Mouse (Mus musculus): ENCODE data around the gene Prkar1b. TPM values are rescaled to one million over a fixed set of nuclear protein-coding genes. Genes with fewer than 3 reads are reported as not detected.

Gene Prkar1b
- polyA plus RNA-seq, 1 experiment from 2014 or later: 13.8 TPM

GRCm38 (mm10) chr5:139024351-139025105 is 125.3 kb downstream of the Prkar1b start:
- Histone ChIP-seq H3K27ac (no peak overlapping the region), H3K4me2 (no peak overlapping the region), H3K9ac (replicated peaks) (no peak overlapping the region), H3K4me1 (replicated peaks) (peaks cover 4% of the 10 kb centered on the region; the same call in 1 of the 2 replicates), H3K4me3 (replicated peaks) (no peak overlapping the region), H3K9me3 (no peaks in the 10 kb centered on the region), H3K27me3 (no peaks in the 10 kb centered on the region; the same call in 1 of the 2 replicates), H3K36me3 (no peaks in the 10 kb centered on the region)
- ATAC-seq (ENCODE audit: insufficient number of reproducible peaks, insufficient read depth, low FRiP score, low TSS enrichment, low read depth): no peak
- 51% methylated on average over 12 of the region's 12 CpGs for WGBS

DNA sequence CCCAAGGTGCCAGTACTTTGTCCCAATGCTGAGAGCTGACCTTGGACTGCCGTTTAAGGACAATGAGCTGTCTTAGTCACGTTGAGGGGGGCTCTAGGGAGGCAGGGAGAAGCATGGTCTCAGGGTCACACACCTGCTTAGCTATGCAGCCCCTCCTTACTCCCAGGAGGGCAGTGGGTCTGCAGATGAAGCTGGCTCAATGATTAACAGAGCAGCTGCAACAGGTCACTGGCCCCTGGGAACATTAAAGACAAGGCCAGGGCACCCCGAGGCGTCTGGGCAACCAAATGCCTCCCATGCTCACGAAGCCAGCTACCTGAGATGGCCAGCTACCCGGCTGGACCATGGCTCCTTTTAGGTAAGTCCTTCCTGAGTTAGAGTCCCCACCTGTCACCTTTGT is 129.2 kb downstream of the Prkar1b start:
- WGBS: 74% methylated on average over 6 of the region's 6 CpGs
- no peak overlapping the region for H3K4me3 ChIP-seq (replicated peaks)
- H3K9me3 ChIP-seq: no peaks in the 10 kb centered on the region
- no peak overlapping the region for H3K4me2 ChIP-seq
- H3K27me3 ChIP-seq: no peaks in the 10 kb centered on the region
- no peak overlapping the region for H3K27ac ChIP-seq
- ATAC-seq (ENCODE audit: insufficient number of reproducible peaks, insufficient read depth, low FRiP score, low TSS enrichment, low read depth): no peak
- H3K9ac ChIP-seq (replicated peaks): no peak overlapping the region
- H3K4me1 ChIP-seq (replicated peaks): no peaks in the 10 kb centered on the region
- H3K36me3 ChIP-seq: no peaks in the 10 kb centered on the region

- 78% methylated on average over 15 of the region's 15 CpGs for WGBS
- H3K27me3 ChIP-seq: no peaks in the 10 kb centered on the region
- no peak for ATAC-seq (ENCODE audit: insufficient number of reproducible peaks, insufficient read depth, low FRiP score, low TSS enrichment, low read depth)
These were observed 132.3 kb downstream of the Prkar1b start for GRCm38 (mm10) chr5:139017371-139018124.

GRCm38 (mm10) chr5:139015097-139015496 is 134.7 kb downstream of the Prkar1b start:
- H3K4me2 ChIP-seq: no peak overlapping the region
- H3K4me1 ChIP-seq (replicated peaks): no peaks in the 10 kb centered on the region
- H3K36me3 ChIP-seq: no peaks in the 10 kb centered on the region
- H3K27ac ChIP-seq: no peak overlapping the region
- H3K9me3 ChIP-seq: no peaks in the 10 kb centered on the region
- ATAC-seq (ENCODE audit: insufficient number of reproducible peaks, insufficient read depth, low FRiP score, low TSS enrichment, low read depth): no peak
- H3K4me3 ChIP-seq (replicated peaks): no peak overlapping the region
- peaks cover 6% of the 10 kb centered on the region; the same call in 1 of the 2 replicates for H3K27me3 ChIP-seq
- no peak overlapping the region for H3K9ac ChIP-seq (replicated peaks)
- 83% methylated on average over 3 of the region's 3 CpGs for WGBS

More at GRCm38 (mm10) chr5:139017371-139018124, 132.3 kb downstream of the Prkar1b start:
- Histone ChIP-seq H3K4me3 (replicated peaks) (no peak overlapping the region), H3K4me2 (no peak overlapping the region), H3K27ac (no peak overlapping the region), H3K9me3 (no peaks in the 10 kb centered on the region), H3K36me3 (no peaks in the 10 kb centered on the region), H3K9ac (replicated peaks) (no peak overlapping the region), H3K4me1 (replicated peaks) (no peaks in the 10 kb centered on the region)

- no peaks in the 10 kb centered on the region for H3K36me3 ChIP-seq
- WGBS: 77% methylated on average over 2 of the region's 2 CpGs
- no peak for ATAC-seq (ENCODE audit: insufficient number of reproducible peaks, insufficient read depth, low FRiP score, low TSS enrichment, low read depth)
These were observed 139.2 kb downstream of the Prkar1b start for GRCm38 (mm10) chr5:139010649-139011048.

DNA sequence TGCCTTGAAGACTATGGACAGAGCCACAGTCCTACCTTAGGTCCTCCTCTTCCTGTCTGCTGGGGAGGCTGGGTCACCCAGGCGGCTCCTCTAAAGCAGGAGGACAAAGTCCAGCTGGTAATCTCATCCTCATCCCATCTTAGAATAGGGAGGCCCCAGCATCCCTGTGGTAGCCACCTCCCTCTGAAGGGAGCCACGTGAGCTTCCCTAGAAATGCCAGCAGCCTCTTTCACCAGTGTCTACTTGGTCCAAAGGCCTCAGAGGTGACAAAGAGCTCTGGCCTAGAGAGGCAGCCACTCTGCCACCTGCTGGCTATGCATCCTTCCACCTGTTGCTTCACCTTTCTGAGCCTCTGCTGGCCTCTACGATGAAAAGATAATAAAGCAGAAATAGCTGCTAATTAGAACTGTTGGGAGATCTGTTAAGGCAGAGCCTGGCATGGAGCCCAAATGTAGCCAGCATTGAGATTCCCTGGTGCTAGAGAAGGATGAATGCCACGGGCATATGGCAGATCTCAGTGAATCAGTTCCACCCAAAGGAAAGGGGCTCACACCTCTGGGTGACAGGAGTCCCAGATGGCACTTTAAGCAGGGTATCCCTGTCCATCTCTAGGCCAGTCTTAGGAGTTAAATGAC is 142.5 kb downstream of the Prkar1b start:
- no peaks in the 10 kb centered on the region for H3K36me3 ChIP-seq
- H3K9me3 ChIP-seq: no peaks in the 10 kb centered on the region
- H3K4me1 ChIP-seq (replicated peaks): no peaks in the 10 kb centered on the region
- H3K27me3 ChIP-seq: peaks cover 13% of the 10 kb centered on the region; the same call in 1 of the 2 replicates
- 54% methylated on average over 4 of the region's 4 CpGs for WGBS
- no peak for ATAC-seq (ENCODE audit: insufficient number of reproducible peaks, insufficient read depth, low FRiP score, low TSS enrichment, low read depth)
- H3K4me2 ChIP-seq: no peak overlapping the region
- no peak overlapping the region for H3K4me3 ChIP-seq (replicated peaks)
- no peak overlapping the region for H3K9ac ChIP-seq (replicated peaks)
- no peak overlapping the region for H3K27ac ChIP-seq

More at GRCm38 (mm10) chr5:139010649-139011048, 139.2 kb downstream of the Prkar1b start:
- Histone ChIP-seq H3K27me3 (peaks cover 13% of the 10 kb centered on the region; the same call in 1 of the 2 replicates), H3K4me1 (replicated peaks) (no peaks in the 10 kb centered on the region), H3K27ac (no peak overlapping the region), H3K4me2 (no peak overlapping the region), H3K9ac (replicated peaks) (no peak overlapping the region), H3K9me3 (no peaks in the 10 kb centered on the region), H3K4me3 (replicated peaks) (no peak overlapping the region)

DNA sequence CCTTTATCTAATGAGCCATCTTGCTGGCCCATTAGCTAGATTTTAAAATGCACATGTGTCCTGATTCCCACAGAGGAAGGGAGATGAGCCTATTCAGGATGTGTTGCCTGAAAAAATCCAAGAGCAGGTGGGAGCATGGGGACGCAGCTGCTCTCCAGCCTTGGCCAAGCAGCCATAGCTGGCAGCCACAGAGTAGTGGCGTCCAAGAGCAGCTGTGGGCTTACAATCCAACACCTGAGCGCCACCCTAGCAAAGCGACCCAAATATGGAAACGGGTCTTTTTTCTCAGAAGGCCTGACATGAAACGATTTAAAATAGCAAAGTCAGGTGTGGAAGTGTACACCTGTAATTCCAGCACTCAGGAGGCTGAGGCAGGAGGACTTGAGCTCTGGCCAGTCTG is 145.2 kb downstream of the Prkar1b start:
- Histone ChIP-seq H3K9ac (replicated peaks) (no peak overlapping the region), H3K4me1 (replicated peaks) (peaks cover under 1% of the 10 kb centered on the region; the same call in 1 of the 2 replicates), H3K4me2 (no peak overlapping the region), H3K9me3 (peaks cover 7% of the 10 kb centered on the region; the same call in 1 of the 2 replicates), H3K36me3 (no peaks in the 10 kb centered on the region), H3K4me3 (replicated peaks) (no peak overlapping the region), H3K27ac (no peak overlapping the region), H3K27me3 (peaks cover 21% of the 10 kb centered on the region)
- 83% methylated on average over 6 of the region's 6 CpGs for WGBS
- ATAC-seq (ENCODE audit: insufficient number of reproducible peaks, insufficient read depth, low FRiP score, low TSS enrichment, low read depth): no peak

DNA sequence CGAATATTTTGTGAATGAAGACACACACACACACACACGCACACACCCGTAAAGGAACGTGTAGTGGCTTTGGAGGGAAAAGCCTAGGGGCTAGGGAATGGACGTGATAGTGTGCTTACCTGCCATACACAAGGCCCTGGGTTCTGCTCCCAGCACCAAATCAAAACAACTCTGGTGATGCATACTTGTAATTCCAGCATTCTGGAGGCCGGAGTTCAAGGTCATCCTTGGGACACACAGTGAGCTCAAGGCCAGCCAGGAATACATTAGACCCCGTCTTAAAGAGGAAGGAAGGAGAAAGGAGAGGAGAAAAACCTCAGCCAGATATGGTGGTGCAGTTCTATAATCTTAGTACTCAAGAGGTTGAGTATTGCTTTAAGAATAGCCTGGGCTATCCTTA is 150.1 kb downstream of the Prkar1b start:
- Histone ChIP-seq H3K4me2 (no peak overlapping the region), H3K4me1 (replicated peaks) (peaks cover 39% of the 10 kb centered on the region), H3K9me3 (peaks cover 7% of the 10 kb centered on the region; the same call in 1 of the 2 replicates), H3K4me3 (replicated peaks) (no peak overlapping the region), H3K27me3 (peaks cover 59% of the 10 kb centered on the region), H3K9ac (replicated peaks) (no peak overlapping the region), H3K36me3 (no peaks in the 10 kb centered on the region), H3K27ac (no peak overlapping the region)
- WGBS: 57% methylated on average over 7 of the region's 7 CpGs
- ATAC-seq (ENCODE audit: insufficient number of reproducible peaks, insufficient read depth, low FRiP score, low TSS enrichment, low read depth): no peak

DNA sequence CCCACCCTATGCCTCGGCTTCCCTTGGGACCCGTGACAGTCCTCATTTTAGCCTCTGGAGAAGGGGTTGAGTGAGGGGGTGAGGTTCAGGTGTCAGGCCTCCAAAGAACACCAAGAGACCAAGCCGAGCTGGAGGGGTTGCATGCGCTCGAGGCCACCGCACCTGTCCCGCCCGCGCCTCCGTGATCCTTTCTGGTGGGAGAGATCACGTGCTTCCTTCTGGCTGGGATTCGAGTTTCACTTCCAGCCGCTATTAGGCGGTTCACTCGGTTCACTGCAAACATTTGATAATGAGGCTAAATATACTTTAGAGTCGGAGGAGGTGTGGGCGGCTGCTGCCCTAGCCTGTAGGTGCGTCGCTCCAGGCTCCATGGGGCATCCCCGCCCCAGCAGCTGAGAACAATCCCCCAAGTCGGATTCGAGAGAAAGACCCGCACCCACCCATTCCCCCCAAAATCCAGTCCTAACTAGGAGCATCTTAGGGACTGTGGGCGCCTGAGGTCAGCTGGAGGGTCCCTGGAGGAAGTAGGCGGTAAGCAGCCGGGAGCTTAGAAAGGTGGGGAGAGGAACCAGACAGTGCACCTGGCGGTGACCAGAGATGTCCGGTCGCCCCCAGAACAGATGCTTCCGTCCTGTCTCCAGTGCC is 151.7 kb downstream of the Prkar1b start:
- Histone ChIP-seq H3K4me3 (replicated peaks) (peak overlapping the region; percentile 29), H3K27ac (no peak overlapping the region), H3K4me1 (replicated peaks) (peaks cover 56% of the 10 kb centered on the region), H3K27me3 (peaks cover 76% of the 10 kb centered on the region), H3K9me3 (peaks cover 7% of the 10 kb centered on the region; the same call in 1 of the 2 replicates), H3K9ac (replicated peaks) (peak overlapping the region; percentile 27; the same call in 1 of the 2 replicates), H3K36me3 (no peaks in the 10 kb centered on the region), H3K4me2 (peak overlapping the region; percentile 95)
- 1% methylated on average over 30 of the region's 30 CpGs for WGBS
- ATAC-seq (ENCODE audit: insufficient number of reproducible peaks, insufficient read depth, low FRiP score, low TSS enrichment, low read depth): 0 out of 2 replicates have a peak, but pooled peaks have one; percentile 10

GRCm38 (mm10) chr5:138997171-138997788 is 152.5 kb downstream of the Prkar1b start, which contains the start of gene Pdgfa:
Pdgfa (minus strand) TSS chr5:138997370.
- H3K27me3 ChIP-seq: peaks cover 84% of the 10 kb centered on the region
- peaks cover 7% of the 10 kb centered on the region; the same call in 1 of the 2 replicates for H3K9me3 ChIP-seq
- H3K36me3 ChIP-seq: no peaks in the 10 kb centered on the region
- H3K4me2 ChIP-seq: peak within 1 kb of the TSS; percentile 95
- ATAC-seq (ENCODE audit: insufficient number of reproducible peaks, insufficient read depth, low FRiP score, low TSS enrichment, low read depth): peak; percentile 34; the same call in 1 of the 2 replicates
- WGBS: under 1% methylated on average over 48 of the region's 48 CpGs
- H3K27ac ChIP-seq: 0 out of 2 replicates have a peak within 1 kb of the TSS, but pooled peaks have one; percentile 2
- H3K9ac ChIP-seq (replicated peaks): peak within 1 kb of the TSS; percentile 31; the same call in 1 of the 2 replicates
- H3K4me1 ChIP-seq (replicated peaks): peaks cover 63% of the 10 kb centered on the region
- H3K4me3 ChIP-seq (replicated peaks): peak within 1 kb of the TSS; percentile 71

All from limb, embryonic 12.5 days (tissue).